Mouse (Mus musculus) stomach, postnatal 0 days (tissue): ENCODE data around the gene Dpm2.

Experiments used
- CTCF ChIP-seq: IDR thresholded peaks from 2 replicates; pipeline ENCODE4 v1.5.1; 2016; ENCODE audit warnings: antibody characterized with exemption, low read depth, mild to moderate bottlenecking, moderate library complexity
- EP300 ChIP-seq: optimal IDR thresholded peaks from 2 replicates; pipeline ENCODE3; 2016; ENCODE audit warnings: antibody characterized with exemption

GRCm38 (mm10) chr2:32541986-32542573, 28.6 kb upstream of the Dpm2 start:
- TF ChIP-seq CTCF = no peak
- TF ChIP-seq EP300 = no peak
